Mouse (Mus musculus): Measurements from ENCODE around the gene Sept8. TPM values are rescaled to one million over a fixed set of nuclear protein-coding genes. Genes with fewer than 3 reads are reported as not detected.

Gene Sept8
- polyA plus RNA-seq, 1 experiment from 2014 or later = 21.7 TPM

DNA sequence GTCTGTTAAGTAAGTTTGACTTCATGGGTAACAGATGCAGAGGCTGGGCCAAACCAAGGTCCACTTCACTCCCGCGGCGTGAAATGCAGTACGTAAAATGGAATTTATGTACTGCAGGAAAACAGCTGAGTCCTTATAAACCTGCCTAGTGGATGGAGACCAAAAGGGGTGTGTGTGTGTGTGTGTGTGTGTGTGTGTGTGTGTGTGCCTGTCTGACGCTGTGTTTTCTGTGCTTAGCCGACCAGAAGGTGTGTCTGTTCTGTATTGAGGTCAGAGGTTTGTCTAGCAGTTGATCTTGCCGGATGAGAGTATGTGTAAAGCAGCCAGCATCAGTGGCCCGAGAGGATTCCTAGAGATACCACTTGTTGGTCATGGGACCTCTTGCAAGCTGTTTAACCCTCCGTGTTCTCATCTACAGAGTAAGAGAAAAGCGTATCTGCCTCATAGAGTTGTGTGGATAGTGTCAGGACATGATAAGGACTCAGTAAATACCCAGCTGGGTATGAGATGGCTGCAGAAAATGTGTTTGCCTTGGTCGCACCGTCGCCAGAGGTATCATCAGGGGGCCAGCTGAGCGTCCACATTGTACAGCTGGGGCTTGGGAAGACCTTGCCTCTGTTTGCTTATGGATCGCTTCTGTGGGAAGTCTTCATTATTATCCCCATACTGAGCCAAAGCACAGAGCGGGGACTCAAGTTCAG, 2.2 kb downstream of the Sept8 start:
- Histone ChIP-seq H3K9ac (no peak overlapping the region), H3K27me3 (replicated peaks) (no peaks in the 10 kb centered on the region), H3K4me2 (replicated peaks) (peak overlapping the region; percentile 88), H3K9me3 (no peaks in the 10 kb centered on the region), H3K27ac (peak overlapping the region; percentile 28; the same call in 1 of the 2 replicates), H3K4me1 (replicated peaks) (peaks cover 39% of the 10 kb centered on the region), H3K36me3 (no peaks in the 10 kb centered on the region), H3K4me3 (replicated peaks) (peak overlapping the region; percentile 75)
- peak; percentile 39; the same call in 1 of the 2 replicates for ATAC-seq
- 36% methylated on average over 16 of the region's 16 CpGs for WGBS

- Histone ChIP-seq H3K4me3 (replicated peaks) (no peak overlapping the region), H3K9me3 (no peaks in the 10 kb centered on the region), H3K4me2 (replicated peaks) (peak overlapping the region; percentile 88), H3K27me3 (replicated peaks) (no peaks in the 10 kb centered on the region), H3K9ac (no peak overlapping the region), H3K27ac (no peak overlapping the region), H3K36me3 (no peaks in the 10 kb centered on the region), H3K4me1 (replicated peaks) (peaks cover 39% of the 10 kb centered on the region)
- ATAC-seq = no peak
- WGBS = 82% methylated on average over 7 of the region's 7 CpGs
These were observed 2.7 kb downstream of the Sept8 start for GRCm38 (mm10) chr11:53521821-53522131.

- WGBS = 94% methylated on average over 3 of the region's 3 CpGs
- H3K27ac ChIP-seq = no peak overlapping the region
These were observed 3.3 kb downstream of the Sept8 start for GRCm38 (mm10) chr11:53522362-53522761.

DNA sequence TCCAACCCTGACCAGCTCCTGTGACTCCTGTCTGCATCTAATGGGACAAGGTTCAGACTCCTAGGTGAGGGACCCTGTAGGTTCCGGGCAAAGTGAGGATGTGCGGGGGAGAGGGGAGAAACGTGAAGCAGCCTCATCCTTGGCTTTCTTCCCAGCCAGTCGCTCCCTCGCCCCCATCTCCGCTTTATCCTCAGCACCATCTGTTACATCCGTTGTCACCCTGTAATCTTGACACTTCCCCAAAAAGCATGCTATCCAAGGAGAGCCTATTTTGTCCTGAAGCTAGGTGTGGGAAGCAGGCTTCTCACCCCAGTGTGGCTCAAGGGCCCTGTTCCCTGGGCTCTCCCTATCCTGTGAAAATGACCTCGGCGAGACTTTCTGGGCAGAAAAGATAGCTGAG, 3.9 kb downstream of the Sept8 start:
- no peaks in the 10 kb centered on the region for H3K27me3 ChIP-seq (replicated peaks)

More at GRCm38 (mm10) chr11:53522362-53522761, 3.3 kb downstream of the Sept8 start:
- Histone ChIP-seq H3K4me3 (replicated peaks) (no peak overlapping the region), H3K9me3 (no peaks in the 10 kb centered on the region), H3K36me3 (no peaks in the 10 kb centered on the region), H3K4me1 (replicated peaks) (peaks cover 39% of the 10 kb centered on the region), H3K9ac (no peak overlapping the region), H3K27me3 (replicated peaks) (no peaks in the 10 kb centered on the region), H3K4me2 (replicated peaks) (no peak overlapping the region)
- no peak for ATAC-seq

GRCm38 (mm10) chr11:53523545-53524405, 4.7 kb downstream of the Sept8 start:
- Histone ChIP-seq H3K27ac (no peak overlapping the region), H3K36me3 (no peaks in the 10 kb centered on the region), H3K4me2 (replicated peaks) (no peak overlapping the region), H3K9me3 (no peaks in the 10 kb centered on the region), H3K27me3 (replicated peaks) (no peaks in the 10 kb centered on the region), H3K4me3 (replicated peaks) (no peak overlapping the region), H3K4me1 (replicated peaks) (peaks cover 45% of the 10 kb centered on the region), H3K9ac (no peak overlapping the region)
- WGBS = 77% methylated on average over 14 of the region's 14 CpGs
- no peak for ATAC-seq

More for the DNA sequence above, 3.9 kb downstream of the Sept8 start:
- ATAC-seq = no peak
- H3K9me3 ChIP-seq = no peaks in the 10 kb centered on the region
- no peak overlapping the region for H3K4me3 ChIP-seq (replicated peaks)
- H3K4me2 ChIP-seq (replicated peaks) = no peak overlapping the region
- H3K4me1 ChIP-seq (replicated peaks) = peaks cover 39% of the 10 kb centered on the region
- no peak overlapping the region for H3K27ac ChIP-seq
- 46% methylated on average over 9 of the region's 9 CpGs for WGBS
- H3K9ac ChIP-seq = no peak overlapping the region
- H3K36me3 ChIP-seq = no peaks in the 10 kb centered on the region

- H3K4me2 ChIP-seq (replicated peaks) = no peak overlapping the region
- H3K9me3 ChIP-seq = no peaks in the 10 kb centered on the region
- ATAC-seq = no peak
- peaks cover 50% of the 10 kb centered on the region for H3K4me1 ChIP-seq (replicated peaks)
- 0 out of 2 replicates have a peak overlapping the region, but pooled peaks have one; percentile 3 for H3K27ac ChIP-seq
- 77% methylated on average over 6 of the region's 6 CpGs for WGBS
- H3K36me3 ChIP-seq = no peaks in the 10 kb centered on the region
- H3K9ac ChIP-seq = no peak overlapping the region
- no peaks in the 10 kb centered on the region for H3K27me3 ChIP-seq (replicated peaks)
- H3K4me3 ChIP-seq (replicated peaks) = no peak overlapping the region
These were observed 5.8 kb downstream of the Sept8 start for GRCm38 (mm10) chr11:53524905-53525304.

GRCm38 (mm10) chr11:53525461-53525860, 6.4 kb downstream of the Sept8 start:
- Histone ChIP-seq H3K9me3 (no peaks in the 10 kb centered on the region), H3K4me1 (replicated peaks) (peaks cover 46% of the 10 kb centered on the region)
- 60% methylated on average over 4 of the region's 4 CpGs for WGBS

DNA sequence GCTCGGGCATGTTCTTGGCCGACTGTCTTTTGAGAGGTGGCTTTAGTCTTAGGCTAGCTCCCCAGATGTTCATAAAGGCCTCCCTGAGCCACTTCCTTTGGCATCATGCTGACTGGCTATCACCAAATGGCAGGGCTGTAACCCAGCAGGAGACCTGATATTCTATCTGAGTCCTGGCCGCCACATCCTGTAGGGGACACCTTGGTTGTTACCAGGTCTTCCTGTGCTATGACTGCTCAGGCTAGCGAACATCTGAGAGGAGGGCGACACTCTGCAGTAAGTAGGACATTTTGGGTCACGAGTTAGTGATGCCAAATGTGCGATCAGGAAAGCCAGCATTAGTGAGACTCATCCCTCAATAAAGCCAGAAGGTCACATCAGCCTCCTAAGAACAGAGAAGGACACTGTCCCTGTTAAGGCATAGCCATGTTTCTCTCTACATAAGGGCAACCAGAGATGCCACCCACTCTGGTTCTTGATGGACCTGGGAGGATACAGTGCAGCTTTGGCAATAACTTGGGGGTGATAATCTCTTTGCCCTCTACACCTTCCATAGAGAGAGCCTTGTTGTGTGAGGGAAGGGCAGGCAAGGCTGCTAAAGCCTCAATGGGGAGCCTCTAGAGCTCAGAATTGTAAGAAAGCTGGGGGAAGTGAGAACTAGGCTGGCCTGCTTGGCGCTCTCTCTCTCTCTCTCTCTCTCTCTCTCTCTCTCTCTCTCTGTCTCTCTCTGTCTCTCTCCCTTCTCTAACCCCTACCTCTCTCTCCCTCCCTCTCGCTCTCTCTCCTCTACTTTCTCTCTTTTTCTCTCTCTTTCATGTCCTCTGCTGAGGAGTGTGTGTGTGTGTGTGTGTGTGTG, 9.6 kb downstream of the Sept8 start:
- Histone ChIP-seq H3K4me2 (replicated peaks) (no peak overlapping the region), H3K9me3 (no peaks in the 10 kb centered on the region), H3K27ac (no peak overlapping the region), H3K27me3 (replicated peaks) (no peaks in the 10 kb centered on the region), H3K4me1 (replicated peaks) (peaks cover 25% of the 10 kb centered on the region; the same call in 1 of the 2 replicates), H3K36me3 (0 out of 2 replicates have a peak, but pooled peaks cover 2% of the 10 kb centered on the region), H3K9ac (no peak overlapping the region), H3K4me3 (replicated peaks) (no peak overlapping the region)
- 67% methylated on average over 9 of the region's 9 CpGs for WGBS
- no peak for ATAC-seq

More at GRCm38 (mm10) chr11:53525461-53525860, 6.4 kb downstream of the Sept8 start:
- no peak overlapping the region for H3K9ac ChIP-seq
- H3K4me2 ChIP-seq (replicated peaks) = no peak overlapping the region
- H3K27ac ChIP-seq = no peak overlapping the region
- H3K4me3 ChIP-seq (replicated peaks) = no peak overlapping the region
- H3K27me3 ChIP-seq (replicated peaks) = no peaks in the 10 kb centered on the region
- no peak for ATAC-seq
- no peaks in the 10 kb centered on the region for H3K36me3 ChIP-seq

DNA sequence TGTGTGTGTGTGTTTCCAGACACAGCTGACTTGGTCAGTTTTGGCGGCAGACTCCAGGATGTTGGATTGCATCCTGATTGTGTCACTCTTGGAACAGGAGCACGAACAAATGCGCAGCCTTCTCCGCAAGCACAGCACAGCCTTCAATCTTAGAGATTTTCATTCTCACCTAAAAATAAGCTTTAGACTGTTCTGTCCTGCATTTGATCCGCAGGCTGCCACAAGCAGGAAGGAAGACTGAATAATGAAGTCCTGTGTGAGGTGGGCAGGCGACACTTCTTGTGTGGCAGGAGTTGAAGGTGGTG, 10.1 kb downstream of the Sept8 start:
- Histone ChIP-seq H3K4me2 (replicated peaks) (no peak overlapping the region), H3K36me3 (0 out of 2 replicates have a peak, but pooled peaks cover 3% of the 10 kb centered on the region), H3K27ac (no peak overlapping the region), H3K4me1 (replicated peaks) (peaks cover 21% of the 10 kb centered on the region; the same call in 1 of the 2 replicates), H3K9ac (no peak overlapping the region), H3K27me3 (replicated peaks) (no peaks in the 10 kb centered on the region), H3K9me3 (no peaks in the 10 kb centered on the region), H3K4me3 (replicated peaks) (no peak overlapping the region)
- 48% methylated on average over 6 of the region's 6 CpGs for WGBS
- no peak for ATAC-seq

DNA sequence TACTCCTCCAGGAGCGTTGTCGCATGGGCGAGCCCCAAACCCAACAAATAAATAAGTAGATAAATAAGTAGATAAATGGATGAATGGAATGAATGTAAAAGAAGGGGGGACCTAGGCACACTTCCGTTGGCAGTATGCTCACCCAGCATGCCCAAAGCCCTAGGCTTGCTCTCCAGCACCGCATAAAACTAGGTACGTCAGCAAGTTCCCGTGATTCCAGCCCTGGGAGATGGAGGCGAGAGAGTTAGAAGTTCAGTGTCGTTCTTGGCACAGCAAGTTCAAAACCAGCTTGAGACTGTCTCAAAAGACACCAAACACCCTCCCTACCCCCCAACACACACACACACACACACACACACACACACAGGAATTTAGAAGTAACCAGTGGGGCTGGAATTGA, 10.9 kb downstream of the Sept8 start:
- WGBS = 79% methylated on average over 9 of the region's 9 CpGs
- Histone ChIP-seq H3K4me1 (replicated peaks) (peaks cover 17% of the 10 kb centered on the region; the same call in 1 of the 2 replicates), H3K9me3 (no peaks in the 10 kb centered on the region), H3K4me2 (replicated peaks) (no peak overlapping the region), H3K27ac (no peak overlapping the region), H3K9ac (no peak overlapping the region), H3K36me3 (peaks cover 6% of the 10 kb centered on the region; the same call in 1 of the 2 replicates), H3K27me3 (replicated peaks) (no peaks in the 10 kb centered on the region), H3K4me3 (replicated peaks) (no peak overlapping the region)
- ATAC-seq = no peak

GRCm38 (mm10) chr11:53531578-53532230, 12.6 kb downstream of the Sept8 start:
- H3K4me1 ChIP-seq (replicated peaks) = peaks cover 12% of the 10 kb centered on the region; the same call in 1 of the 2 replicates
- no peaks in the 10 kb centered on the region for H3K9me3 ChIP-seq
- H3K4me3 ChIP-seq (replicated peaks) = no peak overlapping the region
- WGBS = 92% methylated on average over 10 of the region's 10 CpGs
- H3K27me3 ChIP-seq (replicated peaks) = no peaks in the 10 kb centered on the region
- no peak overlapping the region for H3K27ac ChIP-seq
- H3K9ac ChIP-seq = no peak overlapping the region
- no peak overlapping the region for H3K4me2 ChIP-seq (replicated peaks)
- no peak for ATAC-seq
- H3K36me3 ChIP-seq = peaks cover 22% of the 10 kb centered on the region

All from intestine, embryonic 15.5 days (tissue).